Mouse (Mus musculus): ENCODE data around the gene Lrch4. TPM values are rescaled to one million over a fixed set of nuclear protein-coding genes. Genes with fewer than 3 reads are reported as not detected.
A peak's percentile ranks its signal among the peaks of the same experiment; 100 is the strongest.
"Not testable (repeated sequence)": the region's sequence is repeated elsewhere in the genome, so short reads cannot be mapped to it uniquely, and the experiment has no call there.

Gene Lrch4
- polyA plus RNA-seq, 1 experiment from 2014 or later, result 19.1 TPM

DNA sequence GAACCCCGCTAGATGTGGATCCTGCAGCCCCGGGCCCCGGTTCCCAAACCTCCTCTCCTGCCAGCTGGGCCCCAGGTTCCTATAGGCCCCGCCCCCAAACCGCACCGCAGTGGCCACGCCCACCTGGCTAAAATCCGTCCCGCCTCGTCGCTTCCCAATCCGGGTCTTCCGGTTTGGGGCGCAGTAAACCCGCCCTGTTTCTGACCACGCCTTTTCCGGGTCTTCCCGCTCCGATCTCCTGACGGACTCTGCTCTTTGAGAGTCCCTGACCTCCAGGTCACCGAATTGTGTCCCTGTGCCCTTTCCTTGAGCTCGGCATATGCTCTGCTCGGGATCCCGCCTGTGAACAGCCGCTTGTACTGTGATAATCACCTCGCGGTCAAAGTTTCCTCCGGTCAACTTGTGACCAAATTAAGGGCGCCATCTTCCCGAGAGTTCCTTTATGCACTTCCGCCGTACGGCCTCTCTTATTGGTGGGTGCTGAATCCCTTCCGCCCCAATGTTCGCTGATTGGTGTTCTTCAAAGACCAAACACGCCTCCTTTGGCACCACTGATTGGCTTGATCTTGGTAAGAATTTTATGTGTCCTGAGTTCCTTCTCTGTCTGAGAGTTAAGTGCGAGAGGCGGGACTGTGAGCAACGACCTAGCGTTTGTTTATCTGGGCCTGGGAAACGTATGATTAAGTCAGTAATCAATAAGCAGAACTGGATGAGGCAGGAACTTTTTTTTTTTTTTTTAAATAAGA is 28.1 kb upstream of the Lrch4 start, which contains the start of gene Mospd3:
TSS of gene Mospd3 (minus strand) at position 440 of the 746 bp plus-strand sequence.
- peak within 1 kb of the TSS; percentile 78 for H3K4me3 ChIP-seq

DNA sequence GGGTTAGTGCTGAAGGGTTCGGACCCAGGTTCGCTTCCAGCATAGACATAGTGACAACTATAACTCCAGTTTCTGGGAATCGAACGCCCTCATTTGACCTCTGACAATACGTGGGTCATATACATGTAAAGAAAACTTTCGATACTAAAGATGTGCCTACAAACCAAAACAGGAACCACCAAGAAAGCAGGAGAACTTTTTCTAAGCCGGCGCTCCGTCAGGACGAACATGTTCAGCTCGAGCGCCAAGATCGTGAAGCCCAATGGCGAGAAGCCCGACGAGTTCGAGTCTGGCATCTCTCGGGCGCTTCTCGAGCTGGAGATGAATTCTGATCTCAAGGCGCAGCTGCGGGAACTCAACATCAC is 27.6 kb upstream of the Lrch4 start:
- Histone ChIP-seq H3K27me3 (replicated peaks) (no peaks in the 10 kb centered on the region), H3K4me1 (peaks cover 33% of the 10 kb centered on the region), H3K36me3 (replicated peaks) (0 out of 2 replicates have a peak, but pooled peaks cover 3% of the 10 kb centered on the region), H3K27ac (peak overlapping the region; percentile 20; the same call in 1 of the 2 replicates), H3K9ac (peak overlapping the region; percentile 41), H3K9me3 (no peaks in the 10 kb centered on the region), H3K4me2 (peak overlapping the region; percentile 95), H3K4me3 (peak overlapping the region; percentile 78)
- ATAC-seq (replicated peaks), result no peak
- WGBS, result 1% methylated on average over 22 of the region's 22 CpGs

More for the DNA sequence above, 28.1 kb upstream of the Lrch4 start, which contains the start of gene Mospd3:
- WGBS, result under 1% methylated on average over 41 of the region's 41 CpGs
- Histone ChIP-seq H3K9me3 (no peaks in the 10 kb centered on the region), H3K27me3 (replicated peaks) (no peaks in the 10 kb centered on the region), H3K4me2 (peak within 1 kb of the TSS; percentile 95), H3K9ac (peak within 1 kb of the TSS; percentile 95), H3K36me3 (replicated peaks) (0 out of 2 replicates have a peak, but pooled peaks cover 3% of the 10 kb centered on the region), H3K4me1 (peaks cover 33% of the 10 kb centered on the region), H3K27ac (peak within 1 kb of the TSS; percentile 89)
- peak; percentile 95 for ATAC-seq (replicated peaks)

DNA sequence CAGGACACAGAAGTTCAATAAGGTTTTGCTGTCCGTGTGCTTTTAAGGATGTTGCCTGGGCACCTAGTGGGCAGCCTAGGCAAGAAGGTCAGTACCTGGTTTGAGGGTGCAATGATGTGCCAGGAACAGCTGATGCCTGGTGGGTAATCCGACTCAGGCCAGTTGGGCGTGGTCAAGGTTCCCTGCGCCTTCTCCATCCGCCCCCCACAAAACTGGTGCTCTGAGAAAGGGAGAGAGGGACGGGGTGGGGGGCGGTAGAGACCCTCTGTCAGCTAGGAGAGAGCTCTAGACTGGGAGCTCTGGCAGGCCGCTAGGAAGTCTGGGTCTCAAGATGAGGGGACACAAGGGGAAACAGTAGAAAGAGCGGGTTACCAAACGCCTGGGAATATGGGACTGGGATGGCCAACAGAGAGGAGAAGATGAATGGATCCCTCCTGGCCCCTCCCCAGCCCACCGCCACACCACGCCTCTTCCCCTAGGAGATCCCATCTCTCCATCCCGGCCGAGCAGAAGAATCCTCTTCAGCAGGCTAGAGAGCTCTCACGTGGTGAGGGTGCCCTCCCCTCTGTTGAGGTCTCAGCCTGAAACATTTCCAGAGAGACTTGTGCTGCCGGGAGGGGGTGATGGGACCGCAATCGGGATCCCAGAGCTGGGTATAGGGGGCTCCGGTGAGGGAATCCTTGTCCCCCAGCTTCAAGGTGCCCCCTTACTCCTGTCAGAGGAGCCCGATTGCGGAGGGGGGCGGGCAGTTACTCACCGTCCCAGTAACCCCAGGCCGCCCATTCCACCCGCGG is 20.9 kb upstream of the Lrch4 start:
- Histone ChIP-seq H3K4me2 (peak overlapping the region; percentile 31), H3K9ac (0 out of 2 replicates have a peak overlapping the region, but pooled peaks have one; percentile 16), H3K9me3 (no peaks in the 10 kb centered on the region), H3K4me1 (peaks cover 12% of the 10 kb centered on the region; the same call in 1 of the 2 replicates), H3K4me3 (peak overlapping the region; percentile 10; the same call in 1 of the 2 replicates), H3K36me3 (replicated peaks) (no peaks in the 10 kb centered on the region), H3K27ac (no peak overlapping the region), H3K27me3 (replicated peaks) (no peaks in the 10 kb centered on the region; the same call in 1 of the 2 replicates)
- no peak for ATAC-seq (replicated peaks)
- WGBS, result 12% methylated on average over 26 of the region's 26 CpGs

DNA sequence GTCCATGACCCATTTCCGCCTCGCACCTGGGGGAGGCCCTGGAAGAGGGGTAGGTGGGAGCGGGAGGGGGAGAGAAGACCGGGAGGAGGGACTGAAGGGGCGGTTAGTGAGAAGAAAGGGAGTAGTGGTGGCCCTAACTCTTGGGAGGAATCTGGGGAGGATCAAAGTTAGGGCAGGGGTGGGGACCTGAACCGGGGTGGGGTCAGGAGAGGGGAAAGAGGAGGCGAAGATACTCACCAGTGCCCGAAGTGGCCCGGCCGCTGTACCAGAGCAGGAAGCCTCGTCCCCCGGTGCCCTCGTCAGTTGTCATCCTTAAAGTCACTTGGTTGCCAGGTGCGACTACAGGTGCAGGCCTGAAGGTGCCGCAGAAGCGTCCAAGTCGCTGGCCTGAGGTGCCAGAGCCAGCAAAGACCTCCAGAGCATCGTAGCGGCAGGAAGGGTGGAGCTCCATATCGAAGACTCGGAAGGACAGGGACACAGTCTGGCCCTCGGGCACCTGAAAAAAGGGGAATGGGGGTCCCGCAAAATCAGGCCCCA is 20.2 kb upstream of the Lrch4 start:
- Histone ChIP-seq H3K9ac (no peak overlapping the region), H3K9me3 (no peaks in the 10 kb centered on the region), H3K4me2 (peak overlapping the region; percentile 31), H3K36me3 (replicated peaks) (no peaks in the 10 kb centered on the region), H3K27ac (no peak overlapping the region), H3K27me3 (replicated peaks) (no peaks in the 10 kb centered on the region; the same call in 1 of the 2 replicates), H3K4me3 (peak overlapping the region; percentile 10; the same call in 1 of the 2 replicates), H3K4me1 (peaks cover 12% of the 10 kb centered on the region; the same call in 1 of the 2 replicates)
- no peak for ATAC-seq (replicated peaks)
- WGBS, result 24% methylated on average over 22 of the region's 23 CpGs

DNA sequence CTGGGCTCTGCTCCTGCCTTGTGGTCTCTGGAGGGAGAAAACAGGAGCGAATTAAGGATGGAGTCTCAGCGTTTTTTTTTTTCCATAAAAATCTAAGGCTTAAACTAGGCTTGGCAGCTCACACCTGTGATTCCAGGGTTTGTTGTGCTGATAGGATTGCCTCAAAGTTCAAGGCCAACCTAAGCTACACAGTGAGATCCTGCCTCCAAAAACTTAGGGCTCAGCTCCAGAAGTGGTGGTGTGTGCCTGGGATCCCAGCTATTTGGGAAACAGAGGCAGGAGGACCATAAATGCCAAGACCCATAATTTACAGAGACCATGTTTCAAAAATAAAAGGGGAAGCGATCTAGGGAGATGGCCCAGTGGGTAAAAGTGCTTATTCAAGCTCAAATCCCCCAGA is 19.6 kb upstream of the Lrch4 start:
- H3K4me3 ChIP-seq, result no peak overlapping the region
- H3K4me2 ChIP-seq, result no peak overlapping the region
- H3K27ac ChIP-seq, result no peak overlapping the region
- 72% methylated on average over 3 of the region's 3 CpGs for WGBS
- peaks cover 12% of the 10 kb centered on the region; the same call in 1 of the 2 replicates for H3K4me1 ChIP-seq
- H3K36me3 ChIP-seq (replicated peaks), result no peaks in the 10 kb centered on the region
- H3K9ac ChIP-seq, result no peak overlapping the region
- no peaks in the 10 kb centered on the region for H3K9me3 ChIP-seq
- H3K27me3 ChIP-seq (replicated peaks), result no peaks in the 10 kb centered on the region; the same call in 1 of the 2 replicates
- ATAC-seq (replicated peaks), result no peak

DNA sequence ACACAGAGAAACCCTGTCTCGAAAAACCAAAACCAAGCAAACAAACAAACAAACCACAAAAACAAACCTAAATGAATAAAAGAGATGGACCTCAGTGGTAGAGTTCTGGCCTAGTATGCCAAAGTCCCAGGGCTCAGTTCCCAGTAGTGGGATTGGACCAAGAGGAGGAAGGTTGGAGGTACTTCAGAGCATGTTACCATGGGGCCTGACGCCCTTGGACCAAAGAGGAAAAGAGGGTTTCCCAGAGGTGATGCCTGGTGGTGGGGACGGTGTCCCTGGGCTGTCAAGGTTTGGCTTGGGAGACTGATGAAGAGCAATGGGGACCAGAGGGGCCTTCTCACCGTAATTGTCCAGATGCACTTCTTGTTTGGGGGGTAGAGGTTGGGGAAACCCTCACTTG is 18.9 kb upstream of the Lrch4 start:
- Histone ChIP-seq H3K27ac (no peak overlapping the region), H3K9ac (no peak overlapping the region), H3K9me3 (no peaks in the 10 kb centered on the region), H3K4me1 (peaks cover 12% of the 10 kb centered on the region; the same call in 1 of the 2 replicates), H3K4me2 (no peak overlapping the region), H3K27me3 (replicated peaks) (no peaks in the 10 kb centered on the region; the same call in 1 of the 2 replicates), H3K36me3 (replicated peaks) (no peaks in the 10 kb centered on the region), H3K4me3 (no peak overlapping the region)
- ATAC-seq (replicated peaks), result no peak
- 79% methylated on average over 4 of the region's 4 CpGs for WGBS

DNA sequence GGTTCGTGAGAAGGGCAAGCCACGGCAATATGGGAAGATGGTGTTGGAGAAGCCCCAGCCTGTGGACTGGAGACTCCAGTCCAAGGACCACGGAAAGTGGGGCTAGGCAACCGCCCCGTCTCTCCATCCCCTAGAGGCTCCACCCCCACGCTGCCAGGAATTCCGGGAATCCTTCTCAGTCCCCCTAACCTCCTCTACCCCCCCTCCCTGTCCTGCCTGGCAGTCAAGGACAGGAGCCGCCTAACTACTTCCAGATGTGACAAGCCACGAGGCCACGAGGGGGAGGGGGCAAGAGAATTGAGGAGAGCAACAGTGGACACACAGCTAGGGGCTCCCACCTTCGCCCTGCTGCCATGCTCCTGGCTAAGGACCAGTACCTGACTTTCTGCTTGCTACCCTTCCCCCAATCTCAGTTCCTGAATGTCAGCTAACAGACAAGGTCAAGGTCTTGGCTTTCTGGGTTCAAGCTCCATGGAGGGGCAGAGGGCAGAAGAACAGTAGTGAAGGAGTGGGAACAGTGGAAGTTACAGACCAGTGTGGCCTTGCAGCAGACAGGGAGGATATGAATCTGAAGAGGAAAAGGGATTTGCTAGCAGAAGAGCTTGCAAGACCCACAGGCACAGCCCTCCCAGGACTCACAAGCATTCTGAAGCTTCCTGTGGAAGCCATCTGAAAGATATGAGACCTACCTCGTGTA is 18.2 kb upstream of the Lrch4 start:
- H3K36me3 ChIP-seq (replicated peaks), result no peaks in the 10 kb centered on the region
- no peak overlapping the region for H3K9ac ChIP-seq
- no peak overlapping the region for H3K4me3 ChIP-seq
- no peaks in the 10 kb centered on the region for H3K9me3 ChIP-seq
- ATAC-seq (replicated peaks), result no peak
- 17% methylated on average over 12 of the region's 12 CpGs for WGBS
- no peak overlapping the region for H3K27ac ChIP-seq
- peaks cover 12% of the 10 kb centered on the region; the same call in 1 of the 2 replicates for H3K4me1 ChIP-seq
- H3K4me2 ChIP-seq, result no peak overlapping the region
- no peaks in the 10 kb centered on the region; the same call in 1 of the 2 replicates for H3K27me3 ChIP-seq (replicated peaks)

DNA sequence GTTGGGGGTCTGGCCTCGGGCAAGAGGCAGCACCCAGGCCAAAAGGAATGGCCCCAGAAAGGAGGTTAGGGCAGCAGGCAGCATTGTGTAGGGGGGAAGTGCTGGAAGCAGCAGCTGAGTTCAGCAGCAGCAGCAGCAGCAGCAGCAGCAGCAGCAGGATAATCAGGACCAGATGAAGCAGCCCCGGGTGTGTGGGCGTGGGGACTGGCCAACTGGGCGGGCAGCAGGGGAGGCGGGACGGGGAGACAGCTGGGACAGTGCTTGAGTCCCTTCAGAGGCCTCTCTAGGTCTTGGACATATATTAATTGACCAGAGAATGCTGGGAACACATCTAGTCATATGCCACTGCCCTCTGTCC is 17.7 kb upstream of the Lrch4 start:
- no peak for ATAC-seq (replicated peaks)
- H3K9ac ChIP-seq, result no peak overlapping the region
- no peaks in the 10 kb centered on the region; the same call in 1 of the 2 replicates for H3K27me3 ChIP-seq (replicated peaks)
- 27% methylated on average over 6 of the region's 6 CpGs for WGBS
- H3K36me3 ChIP-seq (replicated peaks), result no peaks in the 10 kb centered on the region
- H3K4me3 ChIP-seq, result no peak overlapping the region
- no peaks in the 10 kb centered on the region for H3K9me3 ChIP-seq
- no peak overlapping the region for H3K4me2 ChIP-seq
- peaks cover 12% of the 10 kb centered on the region; the same call in 1 of the 2 replicates for H3K4me1 ChIP-seq
- no peak overlapping the region for H3K27ac ChIP-seq

DNA sequence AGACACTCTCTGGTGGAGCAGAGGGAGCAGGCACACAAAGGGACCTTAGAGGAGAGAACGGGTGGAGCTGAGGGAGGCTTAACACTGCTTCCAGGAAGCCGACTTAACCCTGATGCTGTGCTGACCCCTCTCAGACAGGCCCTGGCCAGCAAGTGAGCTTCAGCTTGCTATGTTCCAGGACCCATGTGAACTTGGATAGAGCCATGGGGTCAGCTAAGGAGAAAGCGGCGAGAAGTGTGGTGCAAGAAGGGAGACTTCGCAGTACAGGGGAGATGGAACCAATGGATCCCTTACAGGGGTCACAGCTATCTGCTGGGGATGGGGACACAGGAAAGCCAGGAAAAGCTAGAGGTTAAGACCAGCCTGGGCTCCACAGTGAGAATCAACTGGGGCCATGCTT is 15.8 kb upstream of the Lrch4 start:
- Histone ChIP-seq H3K27me3 (replicated peaks) (no peaks in the 10 kb centered on the region; the same call in 1 of the 2 replicates), H3K4me3 (no peak overlapping the region), H3K9ac (no peak overlapping the region), H3K27ac (no peak overlapping the region), H3K4me1 (peaks cover 8% of the 10 kb centered on the region; the same call in 1 of the 2 replicates), H3K9me3 (no peaks in the 10 kb centered on the region), H3K4me2 (no peak overlapping the region), H3K36me3 (replicated peaks) (no peaks in the 10 kb centered on the region)
- WGBS, result 70% methylated on average over 5 of the region's 5 CpGs
- no peak for ATAC-seq (replicated peaks)

DNA sequence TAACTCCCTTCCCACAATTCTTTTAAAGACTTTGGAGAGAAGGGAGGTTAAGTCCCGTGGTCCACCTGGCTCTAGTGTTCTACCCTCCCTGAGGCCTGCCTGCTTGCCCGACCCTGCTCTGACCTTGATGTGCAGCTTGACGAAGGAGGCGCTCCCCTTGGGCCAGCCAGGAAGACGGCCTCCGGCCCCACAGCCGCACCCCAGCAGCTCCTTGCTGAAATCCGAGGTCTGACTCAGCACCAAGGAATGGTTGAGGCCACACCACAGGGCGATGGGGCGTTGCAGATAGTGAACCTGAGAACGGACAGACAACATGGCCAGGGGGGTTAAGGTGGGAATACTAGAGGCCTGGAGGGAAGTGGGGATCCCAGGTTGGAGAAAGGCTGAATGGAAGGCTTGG is 15.4 kb upstream of the Lrch4 start, which contains the start of gene Pcolce:
TSS of gene Pcolce (minus strand) at position 235 of the 400 bp plus-strand sequence.
- H3K9me3 ChIP-seq, result no peaks in the 10 kb centered on the region
- WGBS, result 67% methylated on average over 11 of the region's 11 CpGs

DNA sequence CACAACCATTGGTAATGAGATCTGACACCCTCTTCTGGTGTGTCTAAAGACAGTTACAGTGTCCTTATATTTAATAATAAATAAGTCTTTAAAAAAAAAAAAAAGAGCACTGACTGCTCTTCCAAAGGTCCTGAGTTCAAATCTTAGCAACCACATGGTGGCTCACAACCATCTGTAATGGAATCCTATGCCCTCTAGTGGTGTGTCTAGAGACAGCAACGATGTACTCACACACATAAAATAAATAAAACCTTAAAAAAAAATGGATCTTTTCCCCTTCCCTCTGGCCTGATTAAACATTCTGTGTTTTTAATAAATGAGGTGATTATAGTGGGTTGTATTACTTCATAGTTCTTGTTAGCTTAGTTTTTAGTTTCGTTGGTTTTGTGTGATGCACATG is 14.0 kb upstream of the Lrch4 start:
- not testable (repeated sequence) for H3K27ac ChIP-seq; H3K27me3 ChIP-seq (replicated peaks); ATAC-seq (replicated peaks)

More for the DNA sequence above, 15.4 kb upstream of the Lrch4 start, which contains the start of gene Pcolce:
- H3K4me2 ChIP-seq, result no peak within 1 kb of the TSS
- no peak within 1 kb of the TSS for H3K9ac ChIP-seq
- no peaks in the 10 kb centered on the region for H3K36me3 ChIP-seq (replicated peaks)
- no peak for ATAC-seq (replicated peaks)
- no peak within 1 kb of the TSS for H3K27ac ChIP-seq
- no peaks in the 10 kb centered on the region; the same call in 1 of the 2 replicates for H3K27me3 ChIP-seq (replicated peaks)
- H3K4me3 ChIP-seq, result no peak within 1 kb of the TSS
- H3K4me1 ChIP-seq, result peaks cover 4% of the 10 kb centered on the region; the same call in 1 of the 2 replicates

More for the DNA sequence above, 14.0 kb upstream of the Lrch4 start:
- H3K4me2 ChIP-seq; H3K36me3 ChIP-seq (replicated peaks); H3K9ac ChIP-seq; H3K9me3 ChIP-seq; H3K4me3 ChIP-seq; H3K4me1 ChIP-seq: not testable (repeated sequence)
- 90% methylated on average over 2 of the region's 2 CpGs for WGBS

Data from midbrain, embryonic 15.5 days (tissue).